Mouse (Mus musculus) heart, adult 2 months (tissue): Measurements from ENCODE around the gene Fbxo6.

Experiments used
- CTCF ChIP-seq: fragments of 200-600 bp; IDR thresholded peaks from 2 replicates; pipeline ENCODE4 v1.8.1; 2022; ENCODE audit warnings: antibody characterized with exemption, mild to moderate bottlenecking, moderate library complexity
- POLR2A ChIP-seq: fragments of 200-500 bp; IDR thresholded peaks from 2 replicates; pipeline ENCODE4 v1.6.1; 2011; ENCODE audit warnings: mild to moderate bottlenecking, low read depth, low read length, control low read depth; ENCODE audit not compliant: insufficient read depth

DNA sequence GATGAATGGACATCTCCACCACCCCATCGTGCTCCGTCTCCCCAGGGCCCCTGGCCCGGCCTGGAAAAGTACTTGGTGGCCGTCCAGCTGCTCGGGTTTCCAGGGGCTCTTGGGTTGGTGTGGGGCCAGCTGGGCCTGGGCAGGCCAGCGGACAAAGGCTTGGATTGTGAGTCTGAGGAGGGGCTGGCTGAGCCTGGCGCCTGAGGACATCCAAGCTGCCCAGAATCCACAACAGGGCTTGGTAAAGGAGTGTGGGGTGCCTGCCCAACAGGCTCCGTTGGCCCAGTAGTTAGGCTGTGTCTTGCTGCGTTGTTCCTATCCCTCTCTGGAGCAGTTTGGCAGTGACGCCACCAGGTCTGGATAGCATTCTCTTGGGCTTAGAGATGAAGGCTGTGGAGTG is 14.5 kb upstream of the Fbxo6 start:
- TF ChIP-seq POLR2A (no peak), CTCF (no peak)
